Mouse (Mus musculus): Measurements from ENCODE around the gene Npb.

Gene Npb

GRCm38 (mm10) chr11:120615167-120615566 lies 6.9 kb downstream of the Npb start:
- DNase-seq (ENCODE audit: low read depth, low spot score): no peak

- DNase-seq (ENCODE audit: low read depth, low spot score): no peak
Measured at GRCm38 (mm10) chr11:120615606-120616203, 7.4 kb downstream of the Npb start.

GRCm38 (mm10) chr11:120616617-120617294 lies 8.5 kb downstream of the Npb start:
- DNase-seq (ENCODE audit: low read depth, low spot score): no peak

- DNase-seq (ENCODE audit: low read depth, low spot score): peak; percentile 90
Measured at GRCm38 (mm10) chr11:120617519-120618112, 9.3 kb downstream of the Npb start, which contains the start of gene Pcyt2. Gene Pcyt2, minus strand, starts transcription at chr11:120617936.

- no peak for DNase-seq (ENCODE audit: low read depth, low spot score)
Measured at GRCm38 (mm10) chr11:120618619-120619535, 10.6 kb downstream of the Npb start.

GRCm38 (mm10) chr11:120620195-120620594 lies 11.9 kb downstream of the Npb start:
- no peak for DNase-seq (ENCODE audit: low read depth, low spot score)

- DNase-seq (ENCODE audit: low read depth, low spot score): no peak
Measured at GRCm38 (mm10) chr11:120622805-120623204, 14.5 kb downstream of the Npb start.

GRCm38 (mm10) chr11:120623961-120624679 lies 15.8 kb downstream of the Npb start:
- DNase-seq (ENCODE audit: low read depth, low spot score): no peak

GRCm38 (mm10) chr11:120624680-120625111 lies 16.4 kb downstream of the Npb start:
- DNase-seq (ENCODE audit: low read depth, low spot score): peak; percentile 78

- no peak for DNase-seq (ENCODE audit: low read depth, low spot score)
Measured at GRCm38 (mm10) chr11:120625152-120625775, 17.0 kb downstream of the Npb start, which contains the start of gene Sirt7. Gene Sirt7, minus strand, starts transcription at chr11:120625240.

GRCm38 (mm10) chr11:120626785-120627467 lies 18.6 kb downstream of the Npb start:
- no peak for DNase-seq (ENCODE audit: low read depth, low spot score)

GRCm38 (mm10) chr11:120627468-120628300 lies 19.4 kb downstream of the Npb start:
- no peak for DNase-seq (ENCODE audit: low read depth, low spot score)

GRCm38 (mm10) chr11:120628601-120629340 lies 20.5 kb downstream of the Npb start:
- no peak for DNase-seq (ENCODE audit: low read depth, low spot score)

- peak; percentile 68 for DNase-seq (ENCODE audit: low read depth, low spot score)
Measured at GRCm38 (mm10) chr11:120629341-120629730, 21.1 kb downstream of the Npb start.

- DNase-seq (ENCODE audit: low read depth, low spot score): peak; percentile 82
Measured at GRCm38 (mm10) chr11:120629911-120630310, 21.6 kb downstream of the Npb start.

- no peak for DNase-seq (ENCODE audit: low read depth, low spot score)
Measured at GRCm38 (mm10) chr11:120630401-120630871, 22.2 kb downstream of the Npb start.

- no peak for DNase-seq (ENCODE audit: low read depth, low spot score)
Measured at GRCm38 (mm10) chr11:120630881-120631725, 22.8 kb downstream of the Npb start.

Measured in skeletal muscle tissue, adult 2 months (tissue).